Mouse (Mus musculus) bone marrow macrophage, adult 2 months (primary cell): ENCODE data around the gene Fbxw9. TPM values are rescaled to one million over a fixed set of nuclear protein-coding genes. Genes with fewer than 3 reads are reported as not detected.

Experiments
- H3K27ac ChIP-seq: 2 replicates; pipeline ENCODE4 v1.5.1; 2012; ENCODE audit warnings: low read depth, low read length; ENCODE audit not compliant: insufficient read depth
- H3K4me1 ChIP-seq: 2 replicates; pipeline ENCODE4 v1.6.1; 2012; ENCODE audit warnings: low read length; ENCODE audit not compliant: control insufficient read depth, insufficient read depth
- H3K4me3 ChIP-seq: 2 replicates; pipeline ENCODE4 v1.5.1; 2012; ENCODE audit warnings: mild to moderate bottlenecking, low read length, moderate library complexity; ENCODE audit not compliant: insufficient read depth
- CTCF ChIP-seq: IDR thresholded peaks from 2 replicates; pipeline ENCODE4 v1.5.1; 2012; ENCODE audit warnings: low read depth, mild to moderate bottlenecking, low read length, moderate library complexity
- POLR2A ChIP-seq: IDR thresholded peaks from 2 replicates; pipeline ENCODE4 v1.6.1; 2012; ENCODE audit warnings: mild to moderate bottlenecking, low read depth, low read length, borderline replicate concordance
- polyA plus RNA-seq: library from polyadenylated mRNA; stranded (reverse); fragments of >200 nt; gene quantifications from 2 replicates; pipeline ENCODE4 v1.2.4, GENCODE M21; 2012; ENCODE audit not compliant: missing spikeins, insufficient read depth, insufficient read length

Fbxw9 gene
- 10.2 and 11.8 TPM in 2 replicates for polyA plus RNA-seq

- Histone ChIP-seq H3K27ac (no peak within 1 kb of the TSS), H3K4me1 (peaks cover 5% of the 10 kb centered on the region), H3K4me3 (peak within 1 kb of the TSS; percentile 85)
- TF ChIP-seq POLR2A, result no peak
- TF ChIP-seq CTCF, result no peak
Observed at GRCm38 (mm10) chr8:85059879-85060616, at the start of gene Fbxw9. Gene Fbxw9 (plus strand): TSS chr8:85060055.

DNA sequence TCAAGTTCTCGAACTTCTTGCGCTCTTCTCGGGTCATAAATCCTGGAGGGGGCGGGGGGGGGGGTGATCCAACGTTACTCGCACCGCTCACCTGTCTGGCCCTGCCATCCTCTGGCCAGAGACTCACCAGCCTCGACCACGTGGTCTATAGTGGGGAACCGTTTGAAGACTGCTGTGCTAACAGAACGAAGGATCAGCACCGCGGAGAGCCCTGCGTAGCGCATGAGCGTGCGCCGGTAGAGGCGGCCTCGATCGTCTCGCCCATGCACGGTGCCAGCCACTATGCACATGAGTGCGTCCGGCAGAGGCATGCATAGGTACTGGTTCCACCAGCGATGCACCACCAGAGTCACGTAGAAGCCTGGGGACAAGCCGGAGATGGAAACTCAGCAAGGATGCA lies 48.6 kb upstream of the Fbxw9 start:
- no peak overlapping the region for H3K27ac ChIP-seq
- TF ChIP-seq CTCF (no peak), POLR2A (no peak)
- H3K4me3 ChIP-seq, result no peak overlapping the region
- H3K4me1 ChIP-seq, result no peaks in the 10 kb centered on the region

DNA sequence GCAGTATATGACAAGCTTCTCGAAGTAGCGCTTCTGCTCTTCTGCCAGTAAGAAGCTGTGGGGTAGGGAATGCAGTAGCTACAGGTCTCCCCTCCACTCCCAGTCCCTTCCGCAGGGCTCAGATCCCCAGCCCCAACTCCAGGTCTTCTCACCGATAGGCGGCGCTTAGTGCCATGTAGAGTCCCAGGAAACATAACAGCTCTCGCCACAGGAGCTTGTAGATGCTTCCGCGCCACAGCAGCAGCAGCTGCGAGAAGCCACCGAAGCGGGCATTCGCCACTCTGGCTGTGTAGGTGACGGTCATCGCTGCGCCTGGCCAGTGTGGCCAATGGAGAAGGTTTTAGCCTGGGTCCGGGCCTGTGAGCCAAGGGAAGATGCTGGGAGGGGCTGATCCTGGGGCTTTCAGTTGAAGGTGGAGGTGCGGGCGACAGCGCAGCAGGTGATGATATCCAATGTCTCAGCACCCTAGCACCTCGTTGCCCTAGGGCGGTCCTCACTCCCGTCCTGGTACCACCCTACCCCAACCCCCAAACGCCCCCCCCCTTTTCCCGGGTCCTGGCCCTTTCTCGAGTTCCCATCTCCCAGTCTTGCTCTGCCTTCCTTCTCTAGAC lies 46.5 kb upstream of the Fbxw9 start:
- H3K4me3 ChIP-seq, result no peak overlapping the region
- TF ChIP-seq CTCF, result peak; percentile 32; the same call in 1 of the 2 replicates
- TF ChIP-seq POLR2A, result no peak
- H3K27ac ChIP-seq, result no peak overlapping the region
- no peaks in the 10 kb centered on the region for H3K4me1 ChIP-seq

- H3K4me1 ChIP-seq, result no peaks in the 10 kb centered on the region
- no peak for TF ChIP-seq POLR2A
- no peak for TF ChIP-seq CTCF
- no peak within 1 kb of the TSS for H3K27ac ChIP-seq
- no peak within 1 kb of the TSS for H3K4me3 ChIP-seq
Observed at GRCm38 (mm10) chr8:85014431-85014830, 45.4 kb upstream of the Fbxw9 start, which contains the start of gene Best2. Gene Best2 (minus strand): TSS chr8:85014531.

DNA sequence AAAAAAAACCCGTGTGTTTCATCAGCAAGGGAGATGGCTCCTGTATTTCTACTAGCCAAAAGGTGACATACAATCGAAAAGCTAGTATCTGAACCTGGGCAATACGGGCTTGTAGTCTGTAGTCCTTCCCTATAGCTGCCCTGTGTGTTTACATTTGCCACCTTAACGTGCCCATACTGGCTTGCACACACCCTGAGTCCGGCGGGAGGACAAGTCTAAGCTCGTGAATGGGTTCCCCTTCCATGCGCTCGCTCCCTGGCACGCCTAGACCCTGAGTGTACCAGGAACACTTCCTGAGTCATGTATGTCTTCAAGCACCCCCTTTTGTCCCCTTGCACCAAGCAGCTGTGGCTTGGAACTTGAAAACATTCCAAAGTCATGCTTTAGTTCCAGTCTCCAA lies 43.1 kb upstream of the Fbxw9 start:
- TF ChIP-seq CTCF (no peak), POLR2A (no peak)
- no peak overlapping the region for H3K4me3 ChIP-seq
- H3K4me1 ChIP-seq, result no peaks in the 10 kb centered on the region
- H3K27ac ChIP-seq, result no peak overlapping the region

GRCm38 (mm10) chr8:85017209-85017608 lies 42.6 kb upstream of the Fbxw9 start:
- no peak for TF ChIP-seq POLR2A
- TF ChIP-seq CTCF, result no peak
- H3K4me3 ChIP-seq, result no peak overlapping the region
- H3K27ac ChIP-seq, result no peak overlapping the region
- H3K4me1 ChIP-seq, result no peaks in the 10 kb centered on the region

GRCm38 (mm10) chr8:85021514-85022055 lies 38.3 kb upstream of the Fbxw9 start:
- H3K4me1 ChIP-seq, result peaks cover 9% of the 10 kb centered on the region
- no peak overlapping the region for H3K27ac ChIP-seq
- TF ChIP-seq POLR2A, result no peak
- no peak for TF ChIP-seq CTCF
- H3K4me3 ChIP-seq, result no peak overlapping the region

DNA sequence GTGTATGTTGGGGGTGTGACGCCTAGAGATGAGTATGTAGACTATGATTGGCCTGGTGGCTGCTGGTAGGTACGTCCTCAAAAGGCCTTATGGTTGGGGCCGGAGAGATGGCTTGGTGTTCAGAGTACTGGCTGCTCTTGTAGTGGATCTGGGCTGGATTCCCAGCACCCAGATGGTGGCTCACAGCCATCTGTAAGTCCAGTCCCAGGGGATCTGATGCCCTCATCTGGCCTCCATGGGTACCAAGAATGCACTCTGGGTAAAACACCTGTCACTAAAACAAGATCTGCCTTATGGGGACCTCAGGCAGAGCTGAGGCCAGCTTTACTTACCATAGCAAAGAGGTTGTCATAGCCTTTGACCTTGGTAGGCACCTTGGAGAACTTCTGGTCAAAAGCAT lies 36.0 kb upstream of the Fbxw9 start:
- no peak overlapping the region for H3K27ac ChIP-seq
- TF ChIP-seq CTCF (no peak), POLR2A (no peak)
- peaks cover 15% of the 10 kb centered on the region for H3K4me1 ChIP-seq
- peak overlapping the region; percentile 94 for H3K4me3 ChIP-seq

DNA sequence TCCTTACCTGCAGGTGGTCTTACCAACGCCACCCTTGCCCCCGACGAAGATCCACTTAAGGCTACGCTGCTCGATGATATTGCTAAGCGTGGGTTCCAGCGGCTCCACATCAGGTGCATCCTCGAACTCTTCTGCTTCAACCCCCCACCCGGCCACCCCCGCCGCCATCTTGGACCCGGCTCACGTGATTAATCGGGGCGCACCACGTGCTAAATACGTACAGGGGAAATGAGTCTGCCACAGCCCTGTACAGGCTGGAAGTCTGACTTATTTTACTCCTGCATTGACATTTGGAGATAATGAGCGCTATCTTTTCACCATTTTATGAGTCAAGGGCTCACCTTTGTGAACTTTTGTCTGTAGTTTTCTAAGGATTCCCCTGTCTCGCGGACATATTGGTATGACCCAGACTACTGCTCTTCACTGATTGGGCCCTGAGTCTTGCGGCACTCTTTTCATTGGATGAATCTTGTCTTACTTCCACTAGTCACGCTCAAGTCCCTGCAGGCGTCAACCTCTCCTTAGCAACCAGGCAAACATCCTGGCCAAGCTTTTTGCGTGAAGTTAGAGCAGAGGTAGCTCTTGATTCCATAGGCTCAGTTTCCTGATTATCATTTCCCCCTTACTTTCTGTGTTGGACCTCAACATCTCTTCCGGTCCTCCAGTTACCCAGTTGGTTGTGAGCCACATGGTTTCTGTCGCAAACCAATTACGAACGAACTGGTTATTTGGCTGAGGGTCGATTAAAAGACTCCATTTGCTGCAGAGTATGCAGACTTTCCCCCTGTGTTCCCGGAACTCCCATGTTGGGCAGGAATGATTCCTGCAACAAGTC lies 34.5 kb upstream of the Fbxw9 start, which contains the start of gene Asna1:
Asna1 (minus strand) TSS at position 184 of the 835 bp plus-strand sequence.
- H3K27ac ChIP-seq, result peak within 1 kb of the TSS; percentile 82
- peaks cover 18% of the 10 kb centered on the region for H3K4me1 ChIP-seq
- H3K4me3 ChIP-seq, result peak within 1 kb of the TSS; percentile 94
- TF ChIP-seq POLR2A (peak; percentile 81; the same call in 1 of the 2 replicates), CTCF (no peak)
